16 mouse cellular contexts compared by ENCODE assay signal in the genomic region with DNA sequence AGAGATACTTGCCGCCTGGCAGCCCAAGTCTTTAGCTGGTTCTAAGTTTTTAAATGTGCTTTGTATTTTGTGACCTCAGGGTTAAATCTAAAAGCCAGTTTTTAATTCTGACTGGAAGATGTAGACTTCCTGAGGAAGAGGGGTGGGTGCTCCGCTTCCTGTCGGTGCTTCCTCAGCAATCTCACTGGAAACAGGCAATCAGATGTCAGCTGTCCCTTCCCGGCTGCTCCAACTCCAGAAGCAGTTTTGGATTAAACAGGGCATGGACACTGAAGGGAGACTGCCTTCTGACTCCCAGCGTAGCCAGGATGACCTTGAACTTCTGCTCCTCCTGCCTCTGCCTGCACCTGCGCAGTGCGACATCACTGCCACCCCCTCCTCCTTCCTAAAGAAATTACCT. TPM values are rescaled to one million over a fixed set of nuclear protein-coding genes. Genes with fewer than 3 reads are reported as not detected.
DNase-seq lines count a peak whose midpoint lies in the region; ATAC-seq and TF ChIP-seq lines count a peak whose summit lies in the region.
"Had no signal": no experiment of that assay in that cellular context is flagged by ENCODE, and none has a peak within 500 bp of the region (broad histone marks: within the 10 kb centered on the region; RNA-seq: fewer than 3 reads in every experiment).

No protein-coding gene starts in this region.

- H3K9ac ChIP-seq in embryonic facial prominence, embryonic 14.5 days (ENCODE audit: low read depth, low read length), result no peak overlapping the region
- H3K9ac ChIP-seq in lung, embryonic 14.5 days, result no peak overlapping the region
- H3K9ac ChIP-seq: embryonic facial prominence, embryonic 15.5 days; forebrain, embryonic 15.5 days; liver, embryonic 13.5 days had no signal

- WGBS in embryonic facial prominence, embryonic 14.5 days, result 59% methylated on average over 7 of the region's 7 CpGs
- 59% methylated on average over 7 of the region's 7 CpGs for WGBS in embryonic facial prominence, embryonic 10.5 days
- 64% methylated on average over 7 of the region's 7 CpGs for WGBS in lung, embryonic 14.5 days

- peak; percentile 17 for DNase-seq in embryonic facial prominence, embryonic 14.5 days (ENCODE audit: low spot score)
- no peak for DNase-seq in embryonic facial prominence, embryonic 10.5 days (ENCODE audit: low spot score)
- DNase-seq in lung, embryonic 14.5 days, result peak; percentile 48
- DNase-seq in lung, postnatal 25 days (ENCODE audit: low spot score), result no peak
- DNase-seq in kidney, adult 9 months, result peak; percentile 42
- DNase-seq in lung, postnatal 4 days, result peak; percentile 15 to 42
- no peak for DNase-seq in thymus, postnatal 14 days
- DNase-seq in right cerebral cortex, postnatal 10 days (ENCODE audit: low spot score in 2 of 2), result no peak
- DNase-seq: gastrocnemius, postnatal 10 days; liver, embryonic 13.5 days; midbrain, embryonic 14.5 days; spleen, adult 18-20 months had no signal

- H3K4me3 ChIP-seq in embryonic facial prominence, embryonic 14.5 days (ENCODE audit: low read depth, low read length), result no peak overlapping the region
- H3K4me3 ChIP-seq in embryonic facial prominence, embryonic 10.5 days, result no peak overlapping the region
- H3K4me3 ChIP-seq in lung, embryonic 14.5 days (ENCODE audit: low read depth, low read length), result no peak overlapping the region
- H3K4me3 ChIP-seq: embryonic facial prominence, embryonic 15.5 days; forebrain, embryonic 15.5 days; hindbrain, embryonic 10.5 days; liver, embryonic 13.5 days had no signal

- ATAC-seq in embryonic facial prominence, embryonic 14.5 days (ENCODE audit: low read depth), result no peak
- peak; percentile 52; the same call in 1 of the 2 replicates for ATAC-seq in lung, embryonic 14.5 days (ENCODE audit: insufficient read depth)
- ATAC-seq: forebrain, embryonic 15.5 days; intestine, postnatal 0 days had no signal

- no peak for TF ChIP-seq CTCF in lung, embryonic 14.5 days (IDR thresholded peaks at IDR 0.05; ENCODE audit: low read depth)

- peaks cover 22% of the 10 kb centered on the region for H3K36me3 ChIP-seq in embryonic facial prominence, embryonic 14.5 days (ENCODE audit: control insufficient read depth, insufficient read depth, low read length)
- H3K36me3 ChIP-seq in embryonic facial prominence, embryonic 10.5 days (replicated peaks), result peaks cover 21% of the 10 kb centered on the region; the same call in 1 of the 2 replicates
- H3K36me3 ChIP-seq in lung, embryonic 14.5 days (ENCODE audit: insufficient read depth), result 0 out of 2 replicates have a peak, but pooled peaks cover 15% of the 10 kb centered on the region
- H3K36me3 ChIP-seq: embryonic facial prominence, embryonic 15.5 days had no signal

- H3K27me3 ChIP-seq in embryonic facial prominence, embryonic 14.5 days (replicated peaks; ENCODE audit: control insufficient read depth, insufficient read depth, low read length), result no peaks in the 10 kb centered on the region
- no peaks in the 10 kb centered on the region for H3K27me3 ChIP-seq in embryonic facial prominence, embryonic 10.5 days (replicated peaks; ENCODE audit: low read depth, poor library complexity, severe bottlenecking)
- no peaks in the 10 kb centered on the region for H3K27me3 ChIP-seq in lung, embryonic 14.5 days (ENCODE audit: insufficient read depth, low read length)
- H3K27me3 ChIP-seq: embryonic facial prominence, embryonic 15.5 days; forebrain, embryonic 15.5 days; liver, embryonic 13.5 days had no signal

- no peaks in the 10 kb centered on the region for H3K4me1 ChIP-seq in embryonic facial prominence, embryonic 14.5 days (ENCODE audit: control insufficient read depth, insufficient read depth, low read length)
- peaks cover 11% of the 10 kb centered on the region for H3K4me1 ChIP-seq in embryonic facial prominence, embryonic 10.5 days
- no peaks in the 10 kb centered on the region for H3K4me1 ChIP-seq in lung, embryonic 14.5 days (ENCODE audit: insufficient read depth)
- H3K4me1 ChIP-seq: embryonic facial prominence, embryonic 15.5 days; hindbrain, embryonic 10.5 days; liver, embryonic 13.5 days had no signal

- H3K4me2 ChIP-seq in embryonic facial prominence, embryonic 14.5 days (ENCODE audit: low read depth, low read length), result no peak overlapping the region
- no peak overlapping the region for H3K4me2 ChIP-seq in lung, embryonic 14.5 days
- H3K4me2 ChIP-seq: embryonic facial prominence, embryonic 15.5 days; forebrain, embryonic 15.5 days; liver, embryonic 13.5 days had no signal

- H3K27ac ChIP-seq in embryonic facial prominence, embryonic 14.5 days (replicated peaks; ENCODE audit: low read depth, low read length), result no peak overlapping the region
- H3K27ac ChIP-seq in embryonic facial prominence, embryonic 10.5 days (replicated peaks), result no peak overlapping the region
- peak overlapping the region; percentile 36; the same call in 1 of the 2 replicates for H3K27ac ChIP-seq in lung, embryonic 14.5 days (ENCODE audit: low read depth)
- H3K27ac ChIP-seq: embryonic facial prominence, embryonic 15.5 days; forebrain, embryonic 15.5 days; hindbrain, embryonic 10.5 days; liver, embryonic 13.5 days had no signal

- H3K9me3 ChIP-seq in embryonic facial prominence, embryonic 14.5 days (ENCODE audit: control insufficient read depth, low read length), result no peaks in the 10 kb centered on the region
- no peaks in the 10 kb centered on the region for H3K9me3 ChIP-seq in embryonic facial prominence, embryonic 10.5 days
- no peaks in the 10 kb centered on the region for H3K9me3 ChIP-seq in lung, embryonic 14.5 days (ENCODE audit: low read depth, low read length)
- H3K9me3 ChIP-seq: embryonic facial prominence, embryonic 15.5 days; forebrain, embryonic 15.5 days; hindbrain, embryonic 10.5 days; liver, embryonic 13.5 days had no signal

RNA-seq across cellular contexts. Expression of a gene that starts 26.3 kb away (rescaled TPM):
- 9.1 and 10.3 TPM in 2 replicates for polyA plus RNA-seq in embryonic facial prominence, embryonic 14.5 days (2014; fragmentation: Nextera tagmentation; extraction: Ambion mirVana)
- polyA plus RNA-seq in embryonic facial prominence, embryonic 10.5 days (2016; fragmentation: Nextera tagmentation; extraction: Ambion mirVana), result 14.8 and 15.2 TPM in 2 replicates
- polyA plus RNA-seq in lung, embryonic 14.5 days (2014; fragmentation: Nextera tagmentation; extraction: Ambion mirVana), result 13.0 and 13.9 TPM in 2 replicates

Comparison
In these comparisons a context has a peak if more than half of its experiments do, and no peak if none do; other contexts are left out.
1. DNase-seq: peak in embryonic facial prominence, embryonic 14.5 days (single experiment), lung, embryonic 14.5 days (single experiment), kidney, adult 9 months (single experiment) and lung, postnatal 4 days (2 of 2); none in embryonic facial prominence, embryonic 10.5 days (single experiment), lung, postnatal 25 days (single experiment), thymus, postnatal 14 days (single experiment) and right cerebral cortex, postnatal 10 days (0 of 2).